Mouse (Mus musculus) E14TG2a.4 (cell line): Measurements from ENCODE around the gene Ubb.

Source experiments
- H3K27me3 ChIP-seq: 2 replicates; pipeline ENCODE4 v1.6.1; 2014; ENCODE audit warnings: low read length, control low read depth; ENCODE audit not compliant: insufficient read depth
- H3K36me3 ChIP-seq: 2 replicates; pipeline ENCODE4 v1.6.1; 2014; ENCODE audit warnings: low read length, control low read depth; ENCODE audit not compliant: insufficient read depth
- H3K4me1 ChIP-seq: replicated peaks from 2 replicates; pipeline ENCODE4 v1.6.1; 2014; ENCODE audit warnings: low read depth, low read length, control low read depth
- H3K4me3 ChIP-seq: replicated peaks from 2 replicates; pipeline ENCODE4 v1.5.1; 2014; ENCODE audit warnings: mild to moderate bottlenecking, low read length
- H3K9me3 ChIP-seq: 2 replicates; pipeline ENCODE4 v1.6.1; 2014; ENCODE audit warnings: low read length, control low read depth
- CTCF ChIP-seq: conservative IDR thresholded peaks from 2 replicates; pipeline ENCODE4 v1.5.1; 2014; ENCODE audit warnings: low read length
- NANOG ChIP-seq: IDR thresholded peaks from 2 replicates; pipeline ENCODE4 v1.6.1; 2014; ENCODE audit warnings: borderline replicate concordance, low read length, mixed read lengths
- POU5F1 ChIP-seq: IDR thresholded peaks from 2 replicates; pipeline ENCODE4 v1.6.1; 2014; ENCODE audit warnings: low read length, borderline replicate concordance

The Ubb gene

GRCm38 (mm10) chr11:62587034-62587433 is 36.1 kb downstream of the Ubb start:
- no peak for TF ChIP-seq POU5F1
- no peak for TF ChIP-seq NANOG
- TF ChIP-seq CTCF, result no peak
- Histone ChIP-seq H3K9me3 (no peaks in the 10 kb centered on the region), H3K27me3 (peaks cover 16% of the 10 kb centered on the region), H3K4me1 (peaks cover 17% of the 10 kb centered on the region), H3K36me3 (no peaks in the 10 kb centered on the region), H3K4me3 (no peak overlapping the region)

DNA sequence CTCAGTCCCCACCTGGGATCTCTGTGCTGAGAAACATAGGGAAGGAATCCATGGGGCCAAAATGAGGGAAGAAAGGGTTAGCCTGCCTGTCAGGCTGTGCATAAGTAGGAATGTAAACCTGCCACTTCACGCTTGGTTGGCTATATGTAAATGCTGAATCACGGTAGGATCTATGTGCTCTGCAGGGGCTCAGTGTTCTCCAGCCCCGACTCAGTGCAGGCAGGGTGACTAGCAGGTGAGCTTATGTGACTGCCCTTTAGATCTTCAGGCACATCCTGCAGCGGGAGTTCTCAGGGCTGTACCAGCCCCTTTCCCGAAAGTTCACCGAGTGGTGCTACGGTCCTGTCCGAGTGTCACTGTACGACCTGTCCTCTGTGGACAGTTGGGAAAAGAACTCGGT is 38.4 kb downstream of the Ubb start:
- Histone ChIP-seq H3K4me3 (no peak overlapping the region), H3K27me3 (peaks cover 16% of the 10 kb centered on the region), H3K4me1 (peaks cover 19% of the 10 kb centered on the region), H3K36me3 (no peaks in the 10 kb centered on the region), H3K9me3 (no peaks in the 10 kb centered on the region)
- TF ChIP-seq POU5F1 (no peak), CTCF (no peak), NANOG (no peak)

GRCm38 (mm10) chr11:62591026-62591425 is 40.1 kb downstream of the Ubb start:
- Histone ChIP-seq H3K36me3 (no peaks in the 10 kb centered on the region), H3K4me1 (peaks cover 21% of the 10 kb centered on the region), H3K4me3 (no peak overlapping the region), H3K27me3 (peaks cover 20% of the 10 kb centered on the region), H3K9me3 (no peaks in the 10 kb centered on the region)
- TF ChIP-seq NANOG, result no peak
- TF ChIP-seq POU5F1, result no peak
- no peak for TF ChIP-seq CTCF

GRCm38 (mm10) chr11:62591904-62592575 is 41.1 kb downstream of the Ubb start:
- H3K27me3 ChIP-seq, result peaks cover 23% of the 10 kb centered on the region
- H3K4me1 ChIP-seq, result peaks cover 21% of the 10 kb centered on the region
- H3K9me3 ChIP-seq, result no peaks in the 10 kb centered on the region
- H3K4me3 ChIP-seq, result no peak overlapping the region
- TF ChIP-seq POU5F1, result no peak
- TF ChIP-seq NANOG, result no peak
- TF ChIP-seq CTCF, result no peak
- H3K36me3 ChIP-seq, result no peaks in the 10 kb centered on the region

- Histone ChIP-seq H3K9me3 (no peaks in the 10 kb centered on the region), H3K36me3 (peaks cover 7% of the 10 kb centered on the region), H3K4me3 (no peak overlapping the region), H3K4me1 (peaks cover 22% of the 10 kb centered on the region), H3K27me3 (peaks cover 7% of the 10 kb centered on the region; the same call in 1 of the 2 replicates)
- no peak for TF ChIP-seq POU5F1
- no peak for TF ChIP-seq CTCF
- no peak for TF ChIP-seq NANOG
Observed at GRCm38 (mm10) chr11:62598571-62598970, 47.6 kb downstream of the Ubb start.

DNA sequence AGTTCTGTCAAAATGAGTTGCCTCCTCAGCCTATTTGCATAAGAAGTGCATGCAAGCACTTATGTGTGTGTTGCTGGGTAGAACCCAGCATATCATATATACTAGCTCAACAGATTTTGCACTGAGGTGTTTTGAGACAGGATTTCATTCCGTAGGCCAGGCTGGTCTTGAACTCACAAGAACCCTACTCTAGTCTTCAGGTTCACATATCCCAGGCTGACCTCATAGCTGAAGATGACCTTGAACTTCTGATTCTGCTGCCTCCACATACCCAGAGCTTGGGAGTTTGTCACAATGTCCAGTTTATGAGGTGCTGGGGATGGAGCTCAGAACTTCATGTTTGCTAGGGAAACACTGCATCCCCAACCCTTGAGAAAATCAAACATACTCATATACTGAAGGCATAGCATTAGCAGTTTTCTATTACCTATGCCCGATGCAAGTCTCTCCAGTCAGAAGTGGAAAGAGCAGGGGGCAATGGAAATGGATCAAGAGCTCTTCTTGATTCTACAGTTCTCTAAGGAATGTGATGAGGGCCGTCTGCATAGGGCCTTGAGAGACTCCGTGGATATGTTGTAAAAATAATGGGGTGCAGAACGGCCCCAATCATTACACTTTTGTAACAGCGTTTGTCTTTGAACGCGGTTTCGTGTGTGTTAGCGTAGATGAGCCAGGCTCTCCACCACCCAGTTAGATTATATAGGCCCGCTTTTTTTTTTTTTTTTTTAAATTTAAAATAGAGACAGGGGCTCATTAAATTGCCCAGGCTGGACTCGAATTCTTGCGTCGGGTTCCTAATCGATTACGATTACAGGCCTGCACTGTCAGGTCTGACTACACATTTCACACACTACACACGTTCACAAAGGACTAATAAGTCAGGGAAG is 51.0 kb downstream of the Ubb start:
- TF ChIP-seq POU5F1 (no peak), CTCF (no peak), NANOG (no peak)
- Histone ChIP-seq H3K36me3 (peaks cover 41% of the 10 kb centered on the region), H3K27me3 (no peaks in the 10 kb centered on the region), H3K4me3 (peak overlapping the region; percentile 87), H3K9me3 (no peaks in the 10 kb centered on the region), H3K4me1 (peaks cover 42% of the 10 kb centered on the region)
